In the genomic region with DNA sequence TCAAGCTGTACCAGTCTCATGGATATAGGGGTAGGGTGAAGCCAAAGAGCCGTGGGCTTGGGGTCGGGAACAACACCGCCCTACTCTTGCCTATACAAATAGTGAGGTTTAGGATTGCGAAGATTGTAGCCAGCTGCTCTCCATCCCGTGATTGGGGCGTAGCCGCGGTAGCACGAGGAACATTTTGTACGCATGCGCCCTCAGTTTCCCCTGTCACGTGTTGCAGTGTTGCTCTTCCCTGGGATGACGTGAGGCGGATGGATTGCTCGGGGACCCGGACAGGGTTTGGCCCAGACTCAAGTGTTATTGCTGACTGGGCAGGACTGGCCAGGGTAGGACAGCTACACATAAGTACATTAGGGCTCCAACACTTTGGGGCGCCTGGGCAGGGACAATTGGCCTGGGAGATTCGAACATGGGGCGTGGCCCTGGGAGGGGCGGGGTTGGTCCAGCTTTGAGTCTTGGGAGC, we compare ENCODE assay signal across 8 mouse cellular contexts. TPM values are rescaled to one million over a fixed set of nuclear protein-coding genes. Genes with fewer than 3 reads are reported as not detected.
DNase-seq lines count a peak whose midpoint lies in the region; ATAC-seq and TF ChIP-seq lines count a peak whose summit lies in the region.

No protein-coding gene starts in this region.

- H3K4me1 ChIP-seq in erythroblast, embryonic 14.5 days (ENCODE audit: control insufficient read depth), result peaks cover 45% of the 10 kb centered on the region
- peaks cover 6% of the 10 kb centered on the region for H3K4me1 ChIP-seq in heart, embryonic 11.5 days (ENCODE audit: control insufficient read depth, insufficient read depth, low read length)
- peaks cover 12% of the 10 kb centered on the region for H3K4me1 ChIP-seq in kidney, embryonic 16.5 days (ENCODE audit: insufficient read depth, low read length)
- H3K4me1 ChIP-seq in liver, adult 2 months (ENCODE audit: control insufficient read depth, insufficient read depth, low read length), result no peaks in the 10 kb centered on the region

- peaks cover 9% of the 10 kb centered on the region for H3K79me2 ChIP-seq in C2C12 (ENCODE audit: control insufficient read depth, insufficient read depth)
- no peaks in the 10 kb centered on the region for H3K79me2 ChIP-seq in liver, adult 2 months (ENCODE audit: control insufficient read depth, insufficient read depth, low read length)
- no peaks in the 10 kb centered on the region for H3K79me2 ChIP-seq in myocyte (ENCODE audit: control insufficient read depth, insufficient read depth)

- H3K4me3 ChIP-seq in C2C12 (ENCODE audit: insufficient read depth, poor library complexity, severe bottlenecking) (peak overlapping the region; percentile 49), myocyte (peak overlapping the region; percentile 36)
- peak overlapping the region; percentile 83 for H3K4me3 ChIP-seq in erythroblast, embryonic 14.5 days (replicated peaks)
- H3K4me3 ChIP-seq in heart, embryonic 11.5 days (ENCODE audit: low read depth, low read length), result peak overlapping the region; percentile 87
- peak overlapping the region; percentile 74 for H3K4me3 ChIP-seq in kidney, embryonic 16.5 days (ENCODE audit: low read length)
- peak overlapping the region; percentile 39 for H3K4me3 ChIP-seq in liver, adult 2 months (ENCODE audit: insufficient read depth, low read depth, low read length)

- TF ChIP-seq CTCF in C2C12 (IDR thresholded peaks at IDR 0.05; ENCODE audit: control insufficient read depth, insufficient read depth, insufficient read length), result no peak
- TF ChIP-seq CTCF in brain, embryonic 14.5 days (IDR thresholded peaks at IDR 0.05; ENCODE audit: borderline replicate concordance, extremely low read depth, insufficient read depth, insufficient read length), result no peak
- no peak for TF ChIP-seq CTCF in liver, adult 2 months (IDR thresholded peaks at IDR 0.05; ENCODE audit: low read depth, low read length)

- H3K36me3 ChIP-seq in C2C12 (ENCODE audit: control insufficient read depth, insufficient read depth) (no peaks in the 10 kb centered on the region), myocyte (ENCODE audit: control insufficient read depth, insufficient read depth) (no peaks in the 10 kb centered on the region)
- peaks cover 16% of the 10 kb centered on the region for H3K36me3 ChIP-seq in erythroblast, embryonic 14.5 days (ENCODE audit: control insufficient read depth)
- no peaks in the 10 kb centered on the region for H3K36me3 ChIP-seq in heart, embryonic 11.5 days (ENCODE audit: control insufficient read depth, insufficient read depth, low read length)
- H3K36me3 ChIP-seq in kidney, embryonic 16.5 days (ENCODE audit: insufficient read depth, low read length), result no peaks in the 10 kb centered on the region
- no peaks in the 10 kb centered on the region for H3K36me3 ChIP-seq in liver, adult 2 months (ENCODE audit: control insufficient read depth, insufficient read depth, low read length)
- H3K36me3 ChIP-seq in splenic B cell, adult 2 months (ENCODE audit: control insufficient read depth, insufficient read depth, low read length, poor library complexity, severe bottlenecking), result no peaks in the 10 kb centered on the region

- H3K9ac ChIP-seq in heart, embryonic 11.5 days (ENCODE audit: low read depth, low read length), result peak overlapping the region; percentile 76
- peak overlapping the region; percentile 71 for H3K9ac ChIP-seq in kidney, embryonic 16.5 days (replicated peaks; ENCODE audit: low read length)
- H3K9ac ChIP-seq in liver, adult 2 months (ENCODE audit: low read depth, low read length), result peak overlapping the region; percentile 32

- under 1% methylated on average over 20 of the region's 20 CpGs for WGBS in heart, embryonic 11.5 days (ENCODE audit: insufficient replicate concordance)
- 0% methylated on average over 20 of the region's 20 CpGs for WGBS in kidney, embryonic 16.5 days
- under 1% methylated on average over 20 of the region's 20 CpGs for WGBS in liver, adult 2 months

- H3K27ac ChIP-seq in heart, embryonic 11.5 days (ENCODE audit: low read depth, low read length), result peak overlapping the region; percentile 95
- H3K27ac ChIP-seq in kidney, embryonic 16.5 days (ENCODE audit: low read length), result peak overlapping the region; percentile 99
- peak overlapping the region; percentile 89 for H3K27ac ChIP-seq in liver, adult 2 months (replicated peaks; ENCODE audit: insufficient read depth, low read depth, low read length)

- H3ac ChIP-seq in C2C12 (ENCODE audit: control insufficient read depth, insufficient read length, low read depth) (peak overlapping the region; percentile 13), myocyte (ENCODE audit: control insufficient read depth, insufficient read length) (peak overlapping the region; percentile 2)

- H3K27me3 ChIP-seq in C2C12 (ENCODE audit: control insufficient read depth, insufficient read depth, insufficient read length), result no peaks in the 10 kb centered on the region
- H3K27me3 ChIP-seq in erythroblast, embryonic 14.5 days (ENCODE audit: control insufficient read depth), result no peaks in the 10 kb centered on the region
- no peaks in the 10 kb centered on the region; the same call in 1 of the 2 replicates for H3K27me3 ChIP-seq in heart, embryonic 11.5 days (ENCODE audit: control insufficient read depth, insufficient read depth, low read length)
- no peaks in the 10 kb centered on the region for H3K27me3 ChIP-seq in kidney, embryonic 16.5 days (ENCODE audit: insufficient read depth, low read length)
- H3K27me3 ChIP-seq in liver, adult 2 months (ENCODE audit: control insufficient read depth, insufficient read depth, low read length), result no peaks in the 10 kb centered on the region
- no peaks in the 10 kb centered on the region for H3K27me3 ChIP-seq in myocyte (ENCODE audit: control insufficient read depth, insufficient read depth, insufficient read length)
- H3K27me3 ChIP-seq in splenic B cell, adult 2 months (ENCODE audit: control insufficient read depth, insufficient read depth, low read length, poor library complexity, severe bottlenecking), result no peaks in the 10 kb centered on the region

- peak overlapping the region; percentile 79 for H3K4me2 ChIP-seq in heart, embryonic 11.5 days
- peak overlapping the region; percentile 93 for H3K4me2 ChIP-seq in kidney, embryonic 16.5 days (replicated peaks; ENCODE audit: low read depth, low read length)
- peak overlapping the region; percentile 91 for H3K4me2 ChIP-seq in myocyte (ENCODE audit: low read depth)

- H3K79me3 ChIP-seq in C2C12 (ENCODE audit: low read depth), result no peaks in the 10 kb centered on the region

- no peak for TF ChIP-seq POLR2A in brain, embryonic 14.5 days (IDR thresholded peaks at IDR 0.05; ENCODE audit: borderline replicate concordance, extremely low read depth, insufficient read depth, insufficient read length, poor library complexity, severe bottlenecking)
- TF ChIP-seq POLR2A in liver, adult 2 months (IDR thresholded peaks at IDR 0.05; ENCODE audit: extremely low read depth, insufficient read depth, low read length), result no peak
- TF ChIP-seq POLR2A in myocyte (IDR thresholded peaks at IDR 0.05; ENCODE audit: insufficient read length, low read depth), result peak; percentile 57

- H3K9me3 ChIP-seq in erythroblast, embryonic 14.5 days (ENCODE audit: control insufficient read depth, low read length), result no peaks in the 10 kb centered on the region
- H3K9me3 ChIP-seq in heart, embryonic 11.5 days (replicated peaks; ENCODE audit: control insufficient read depth, low read length), result no peaks in the 10 kb centered on the region
- H3K9me3 ChIP-seq in kidney, embryonic 16.5 days (ENCODE audit: low read length), result no peaks in the 10 kb centered on the region

- ATAC-seq in heart, embryonic 11.5 days (replicated peaks; ENCODE audit: insufficient number of reproducible peaks, low FRiP score, low TSS enrichment), result peak; percentile 79
- peak; percentile 88 for ATAC-seq in kidney, embryonic 16.5 days (ENCODE audit: low FRiP score, low TSS enrichment)

- DNase-seq in brain, embryonic 14.5 days (ENCODE audit: low read depth), result peak; percentile 96
- DNase-seq in liver, adult 2 months (ENCODE audit: extremely low read depth, low read depth, low spot score), result peak; percentile 71
- DNase-seq in splenic B cell, adult 2 months (ENCODE audit: low read depth, low spot score), result peak; percentile 93

RNA-seq across cellular contexts. Expression of a gene that starts 0.5 kb away (rescaled TPM):
- polyA plus RNA-seq in C2C12 (2012; fragmentation: generic; extraction: Trizol) (12.8 TPM), myocyte (2012; fragmentation: generic; extraction: Trizol) (5.0 TPM)
- polyA plus RNA-seq in brain, embryonic 14.5 days (2012; rRNA removed), result 15.2 and 26.2 TPM in 2 replicates
- 14.8 and 30.0 TPM in 2 replicates for polyA plus RNA-seq in erythroblast, embryonic 14.5 days (2012)
- polyA plus RNA-seq in heart, embryonic 11.5 days (2014; fragmentation: Nextera tagmentation; extraction: Ambion mirVana), result 7.7 and 9.9 TPM in 2 replicates
- 9.7 and 10.8 TPM in 2 replicates for polyA plus RNA-seq in kidney, embryonic 16.5 days (2015; fragmentation: Nextera tagmentation; extraction: Ambion mirVana)
- total RNA-seq in liver, adult 2 months (2014; rRNA removed), result 0.55 and 0.81 TPM in 2 replicates
- 4.8 and 5.9 TPM in 2 replicates for polyA plus RNA-seq in liver, adult 2 months (2012; rRNA removed)

RNA-seq across cellular contexts. Expression of a gene that starts 0.8 kb away (rescaled TPM):
- polyA plus RNA-seq in C2C12 (2012; fragmentation: generic; extraction: Trizol) (0.07 TPM), myocyte (2012; fragmentation: generic; extraction: Trizol) (0.02 TPM)
- 0.11 and 0.12 TPM in 2 replicates for polyA plus RNA-seq in brain, embryonic 14.5 days (2012; rRNA removed)
- 0.04 TPM in 1 of 2 replicates, not detected in the other for polyA plus RNA-seq in erythroblast, embryonic 14.5 days (2012)
- 0.20 and 0.38 TPM in 2 replicates for polyA plus RNA-seq in heart, embryonic 11.5 days (2014; fragmentation: Nextera tagmentation; extraction: Ambion mirVana)
- polyA plus RNA-seq in kidney, embryonic 16.5 days (2015; fragmentation: Nextera tagmentation; extraction: Ambion mirVana), result 0.27 and 0.57 TPM in 2 replicates
- total RNA-seq in liver, adult 2 months (2014; rRNA removed), result not detected in 2 replicates
- polyA plus RNA-seq in liver, adult 2 months (2012; rRNA removed), result not detected in 2 replicates

RNA-seq across cellular contexts. Expression of a gene that starts 10.8 kb away (rescaled TPM):
- polyA plus RNA-seq in C2C12 (2012; fragmentation: generic; extraction: Trizol) (40.6 TPM), myocyte (2012; fragmentation: generic; extraction: Trizol) (19.4 TPM)
- 233 and 314 TPM in 2 replicates for polyA plus RNA-seq in brain, embryonic 14.5 days (2012; rRNA removed)
- not detected in 2 replicates for polyA plus RNA-seq in erythroblast, embryonic 14.5 days (2012)
- 18.6 and 22.1 TPM in 2 replicates for polyA plus RNA-seq in heart, embryonic 11.5 days (2014; fragmentation: Nextera tagmentation; extraction: Ambion mirVana)
- polyA plus RNA-seq in kidney, embryonic 16.5 days (2015; fragmentation: Nextera tagmentation; extraction: Ambion mirVana), result 27.2 and 45.3 TPM in 2 replicates
- total RNA-seq in liver, adult 2 months (2014; rRNA removed), result 0.18 and 0.54 TPM in 2 replicates
- polyA plus RNA-seq in liver, adult 2 months (2012; rRNA removed), result 0.24 and 0.80 TPM in 2 replicates

RNA-seq across cellular contexts. Expression of a gene that starts 27.8 kb away (rescaled TPM):
- polyA plus RNA-seq in C2C12 (2012; fragmentation: generic; extraction: Trizol) (28.7 TPM), myocyte (2012; fragmentation: generic; extraction: Trizol) (33.9 TPM)
- 131 and 198 TPM in 2 replicates for polyA plus RNA-seq in brain, embryonic 14.5 days (2012; rRNA removed)
- 2.1 and 2.8 TPM in 2 replicates for polyA plus RNA-seq in erythroblast, embryonic 14.5 days (2012)
- 65.5 and 66.1 TPM in 2 replicates for polyA plus RNA-seq in heart, embryonic 11.5 days (2014; fragmentation: Nextera tagmentation; extraction: Ambion mirVana)
- 106 and 107 TPM in 2 replicates for polyA plus RNA-seq in kidney, embryonic 16.5 days (2015; fragmentation: Nextera tagmentation; extraction: Ambion mirVana)
- 15.0 and 16.8 TPM in 2 replicates for total RNA-seq in liver, adult 2 months (2014; rRNA removed)
- polyA plus RNA-seq in liver, adult 2 months (2012; rRNA removed), result 38.7 and 51.4 TPM in 2 replicates

RNA-seq across cellular contexts. Expression of a gene that starts 33.9 kb away (rescaled TPM):
- polyA plus RNA-seq in C2C12 (2012; fragmentation: generic; extraction: Trizol) (0.20 TPM), myocyte (2012; fragmentation: generic; extraction: Trizol) (1.2 TPM)
- 28.5 and 36.3 TPM in 2 replicates for polyA plus RNA-seq in brain, embryonic 14.5 days (2012; rRNA removed)
- 0.04 and 0.13 TPM in 2 replicates for polyA plus RNA-seq in erythroblast, embryonic 14.5 days (2012)
- 18.1 and 20.0 TPM in 2 replicates for polyA plus RNA-seq in heart, embryonic 11.5 days (2014; fragmentation: Nextera tagmentation; extraction: Ambion mirVana)
- 129 and 136 TPM in 2 replicates for polyA plus RNA-seq in kidney, embryonic 16.5 days (2015; fragmentation: Nextera tagmentation; extraction: Ambion mirVana)
- total RNA-seq in liver, adult 2 months (2014; rRNA removed), result 1.7 and 3.5 TPM in 2 replicates
- 2.2 and 4.9 TPM in 2 replicates for polyA plus RNA-seq in liver, adult 2 months (2012; rRNA removed)

Comparison
In these comparisons a context has a peak if more than half of its experiments do, and no peak if none do; other contexts are left out.
1. Peak in every context shown above with its lines: DNase-seq, ATAC-seq, H3K4me3 ChIP-seq and H3K27ac ChIP-seq.
2. H3K4me3 ChIP-seq: peak in every context shown above with its lines; median percentile 87 in heart, embryonic 11.5 days; 83 in erythroblast, embryonic 14.5 days; 74 in kidney, embryonic 16.5 days; 49 in C2C12; 39 in liver, adult 2 months; 36 in myocyte.
3. RNA of a gene that starts 10.8 kb away (polyA plus RNA-seq): 233 to 314 TPM in brain, embryonic 14.5 days, 40.6 TPM in C2C12 (single experiment), 27.2 to 45.3 TPM in kidney, embryonic 16.5 days, 18.6 to 22.1 TPM in heart, embryonic 11.5 days and 19.4 TPM in myocyte (single experiment); 0.24 to 0.80 TPM in liver, adult 2 months and not detected in erythroblast, embryonic 14.5 days; every median in the first group is over 10 times any median in the second.